Mouse (Mus musculus) hindbrain, embryonic 15.5 days (tissue): ENCODE measurements around the gene Copz1. TPM values are rescaled to one million over a fixed set of nuclear protein-coding genes. Genes with fewer than 3 reads are reported as not detected.

ENCODE experiments used
- microRNA counts: library from miRNA; unstranded; fragments of <30 nt; microRNA quantifications from one replicate; lab custom pipeline; 2016
- microRNA-seq: library from miRNA; unstranded; fragments of <30 nt; microRNA quantifications from one replicate; pipeline ENCODE4, GENCODE M21; 2016
- polyA plus RNA-seq: library from polyadenylated mRNA; unstranded; fragments of >200 nt; fragmentation: Nextera tagmentation; extraction: Ambion mirVana; gene quantifications from 2 replicates; pipeline ENCODE4 v1.2.1, GENCODE M21; 2015

The Copz1 gene
- polyA plus RNA-seq, 1 experiment from 2014 or later: 208 TPM

MicroRNAs encoded within 50 kb of the gene (microRNA counts, 519-probe panel; counts per million panel counts)
- 3,510 counts per million, percentile 72 among the panel's probes with 10 or more counts for microRNA mmu-miR-148b (lab: Ali Mortazavi, UCI)

Small RNA genes lying within 50 kb of the gene (microRNA-seq; reads per million reads assigned to microRNA genes)
- gene Mir148b: 153 reads per million, percentile 57 among the genes with 10 or more reads in this experiment

Other genes starting within 250 kb of the Copz1 start
- 26.9 and 31.1 TPM in 2 replicates for gene Smug1, start 105.6 kb upstream of the Copz1 start, polyA plus RNA-seq
- gene Cbx5, start 32.9 kb upstream of the Copz1 start, polyA plus RNA-seq: 127 and 137 TPM in 2 replicates
- 629 and 665 TPM in 2 replicates for gene Hnrnpa1, start 32.3 kb upstream of the Copz1 start, polyA plus RNA-seq
- 0.58 and 0.89 TPM in 2 replicates for gene Nfe2, start 14.3 kb upstream of the Copz1 start, polyA plus RNA-seq
- gene Gpr84, start 37.9 kb downstream of the Copz1 start, polyA plus RNA-seq: 0.41 and 0.44 TPM in 2 replicates
- 22.6 and 26.6 TPM in 2 replicates for gene Zfp385a, start 67.4 kb downstream of the Copz1 start, polyA plus RNA-seq
- 7.4 and 7.9 TPM in 2 replicates for gene Itga5, start 94.0 kb downstream of the Copz1 start, polyA plus RNA-seq
- gene Gtsf1, start 157.8 kb downstream of the Copz1 start, polyA plus RNA-seq: not detected in 2 replicates
- gene Gtsf2, start 175.8 kb downstream of the Copz1 start, polyA plus RNA-seq: 0.30 and 0.64 TPM in 2 replicates
- 1.9 and 2.0 TPM in 2 replicates for gene Nckap1l, start 181.1 kb downstream of the Copz1 start, polyA plus RNA-seq
- 79.4 and 94.9 TPM in 2 replicates for gene Pde1b, start 230.3 kb downstream of the Copz1 start, polyA plus RNA-seq